Mouse (Mus musculus) stomach, embryonic 14.5 days (tissue): ENCODE results near the gene Serpina3k. TPM values are rescaled to one million over a fixed set of nuclear protein-coding genes. Genes with fewer than 3 reads are reported as not detected.
"Not testable (repeated sequence)": the region's sequence is repeated elsewhere in the genome, so short reads cannot be mapped to it uniquely, and the experiment has no call there.

Experiments
- ATAC-seq: fragments of 200-750 bp; cut with Nextera tagmentation; 2 replicates; pipeline ENCODE4 v1.8.0; 2017; ENCODE audit warnings: low read depth, moderate TSS enrichment; ENCODE audit not compliant: insufficient number of reproducible peaks, insufficient read depth, low FRiP score
- H3K27ac ChIP-seq: fragments of 300-500 bp; sonication (generic); 2 replicates; pipeline ENCODE4 v1.5.1; 2014; ENCODE audit warnings: mild to moderate bottlenecking, low read length, moderate library complexity, mixed read lengths
- H3K27me3 ChIP-seq: fragments of 300-500 bp; sonication (generic); 2 replicates; pipeline ENCODE4 v1.6.1; 2014; ENCODE audit warnings: low read length, control low read depth, mixed read lengths; ENCODE audit not compliant: control insufficient read depth, insufficient read depth
- H3K36me3 ChIP-seq: fragments of 300-500 bp; sonication (generic); 2 replicates; pipeline ENCODE4 v1.6.1; 2014; ENCODE audit warnings: mild to moderate bottlenecking, control low read depth, low read length, moderate library complexity, mixed read lengths; ENCODE audit not compliant: control insufficient read depth, insufficient read depth
- H3K4me1 ChIP-seq: fragments of 300-500 bp; sonication (generic); 2 replicates; pipeline ENCODE4 v1.6.1; 2014; ENCODE audit warnings: low read length, control low read depth, mixed read lengths; ENCODE audit not compliant: control insufficient read depth, insufficient read depth
- H3K4me2 ChIP-seq: fragments of 300-500 bp; sonication (generic); replicated peaks from 2 replicates; pipeline ENCODE4 v1.6.1; 2014; ENCODE audit warnings: low read depth, low read length, control low read depth
- H3K4me3 ChIP-seq: fragments of 300-500 bp; sonication (generic); 2 replicates; pipeline ENCODE4 v1.5.1; 2014; ENCODE audit warnings: low read depth, low read length, control low read depth
- H3K9ac ChIP-seq: fragments of 300-500 bp; sonication (generic); replicated peaks from 2 replicates; pipeline ENCODE4 v1.6.1; 2014; ENCODE audit warnings: low read depth, mild to moderate bottlenecking, control low read depth, low read length, moderate library complexity, mixed read lengths
- H3K9me3 ChIP-seq: fragments of 300-500 bp; sonication (generic); 2 replicates; pipeline ENCODE4 v1.6.1; 2016; ENCODE audit warnings: low read depth, low read length, control low read depth; ENCODE audit not compliant: control insufficient read depth
- WGBS: fragments of 180-500 bp; shearing (Covaris S2); extraction: QIAGEN DNeasy Blood & Tissue Kit; methylation state at CpG from one replicate; pipeline ENCODE4 v1.1.7; 2014; 5-methylcytosine and 5-hydroxymethylcytosine counted together
- polyA plus RNA-seq: library from polyadenylated mRNA; unstranded; fragments of >200 nt; fragmentation: Nextera tagmentation; extraction: Ambion mirVana; gene quantifications from 2 replicates; pipeline ENCODE4 v1.2.1, GENCODE M21; 2014

Serpina3k gene
- polyA plus RNA-seq, 1 experiment from 2014 or later = not detected

DNA sequence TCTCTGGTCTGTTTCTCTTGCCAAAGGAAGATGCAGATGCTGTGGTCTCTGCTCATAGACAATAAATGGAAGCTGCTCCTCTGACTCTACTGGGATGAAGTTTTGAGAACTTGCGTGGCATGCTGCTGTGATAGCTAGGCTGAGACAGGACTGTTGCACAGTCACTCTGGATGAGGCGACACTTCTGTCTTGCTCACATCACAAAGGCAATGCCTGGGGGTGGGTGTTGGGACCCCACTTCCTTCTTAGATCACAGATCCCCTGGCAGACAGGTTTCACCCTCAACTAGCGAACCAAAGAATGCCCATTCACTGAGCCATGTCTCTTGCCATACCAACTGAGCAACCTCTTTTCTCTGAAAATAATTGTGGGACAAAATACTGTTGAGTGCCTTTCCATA lies 419 bp downstream of the Serpina3k start:
- H3K9ac ChIP-seq = no peak overlapping the region
- no peak overlapping the region for H3K4me3 ChIP-seq
- H3K4me2 ChIP-seq = no peak overlapping the region
- WGBS = 83% methylated on average over 3 of the region's 3 CpGs
- H3K4me1 ChIP-seq = no peaks in the 10 kb centered on the region
- no peaks in the 10 kb centered on the region for H3K36me3 ChIP-seq
- H3K9me3 ChIP-seq = no peaks in the 10 kb centered on the region
- no peak overlapping the region for H3K27ac ChIP-seq
- no peak for ATAC-seq
- no peaks in the 10 kb centered on the region for H3K27me3 ChIP-seq

DNA sequence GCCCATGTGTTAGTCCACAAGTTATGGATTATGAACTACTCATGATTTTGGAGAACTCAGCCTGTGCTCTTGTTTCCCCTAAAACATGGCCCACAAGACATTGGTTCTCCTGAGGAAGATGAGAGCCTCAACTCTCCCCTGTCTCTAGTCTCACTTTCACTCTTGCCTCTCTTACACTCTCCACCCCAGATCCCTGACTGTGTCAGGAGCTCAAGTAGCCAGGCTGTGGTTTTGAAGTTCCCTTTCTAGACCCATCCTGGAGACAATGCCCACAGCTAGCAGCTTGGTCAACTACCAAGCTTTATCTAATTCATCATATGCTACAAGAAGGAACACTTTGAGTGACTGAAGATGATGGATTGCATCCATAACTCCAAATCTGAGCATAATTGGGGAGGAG lies 4.2 kb downstream of the Serpina3k start:
- H3K9me3 ChIP-seq, H3K4me1 ChIP-seq, H3K36me3 ChIP-seq, ATAC-seq, H3K4me2 ChIP-seq, H3K9ac ChIP-seq, H3K27me3 ChIP-seq, H3K27ac ChIP-seq, H3K4me3 ChIP-seq: not testable (repeated sequence)

DNA sequence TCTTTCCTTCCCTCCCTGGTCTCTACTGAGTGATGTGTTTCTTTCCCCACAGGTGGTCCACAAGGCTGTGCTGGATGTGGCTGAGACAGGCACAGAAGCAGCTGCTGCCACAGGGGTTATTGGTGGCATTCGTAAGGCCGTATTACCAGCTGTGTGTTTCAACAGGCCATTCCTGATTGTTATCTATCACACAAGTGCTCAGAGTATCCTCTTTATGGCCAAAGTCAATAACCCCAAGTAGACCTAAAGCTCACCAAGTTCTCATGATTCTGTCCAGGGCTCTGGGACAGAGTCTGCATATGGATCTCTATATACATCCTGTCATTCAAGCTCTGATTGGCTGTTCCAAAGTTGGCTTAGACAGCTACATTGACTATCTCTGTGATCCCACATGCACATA lies 6.9 kb downstream of the Serpina3k start:
- Histone ChIP-seq H3K27ac (no peak overlapping the region), H3K4me1 (no peaks in the 10 kb centered on the region), H3K9me3 (no peaks in the 10 kb centered on the region), H3K9ac (no peak overlapping the region), H3K36me3 (no peaks in the 10 kb centered on the region), H3K27me3 (no peaks in the 10 kb centered on the region), H3K4me2 (no peak overlapping the region), H3K4me3 (no peak overlapping the region)
- WGBS = 79% methylated on average over 2 of the region's 2 CpGs
- ATAC-seq = no peak

DNA sequence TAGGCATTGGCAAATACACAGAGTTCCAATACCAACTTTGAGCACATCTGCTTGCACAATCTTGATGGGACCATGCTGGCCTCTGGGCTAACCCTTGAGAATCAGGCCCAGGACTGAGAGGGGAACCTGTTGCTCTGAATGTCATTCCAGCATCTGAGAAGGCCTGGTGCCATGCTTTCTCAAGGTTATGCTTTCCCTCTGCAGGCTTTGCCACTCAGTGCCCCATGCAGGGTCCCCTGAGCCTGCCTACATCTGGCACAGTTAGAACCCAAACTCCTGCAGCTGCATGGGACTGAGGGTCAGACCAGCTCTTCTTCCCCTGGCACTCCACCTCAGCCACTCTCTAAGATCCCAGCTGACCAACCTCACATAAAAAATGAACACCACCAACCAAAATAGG lies 7.4 kb downstream of the Serpina3k start:
- H3K4me3 ChIP-seq = no peak overlapping the region
- no peak for ATAC-seq
- no peaks in the 10 kb centered on the region for H3K27me3 ChIP-seq
- no peak overlapping the region for H3K27ac ChIP-seq
- H3K9ac ChIP-seq = no peak overlapping the region
- H3K4me1 ChIP-seq = no peaks in the 10 kb centered on the region
- H3K36me3 ChIP-seq = no peaks in the 10 kb centered on the region
- H3K9me3 ChIP-seq = no peaks in the 10 kb centered on the region
- H3K4me2 ChIP-seq = no peak overlapping the region

DNA sequence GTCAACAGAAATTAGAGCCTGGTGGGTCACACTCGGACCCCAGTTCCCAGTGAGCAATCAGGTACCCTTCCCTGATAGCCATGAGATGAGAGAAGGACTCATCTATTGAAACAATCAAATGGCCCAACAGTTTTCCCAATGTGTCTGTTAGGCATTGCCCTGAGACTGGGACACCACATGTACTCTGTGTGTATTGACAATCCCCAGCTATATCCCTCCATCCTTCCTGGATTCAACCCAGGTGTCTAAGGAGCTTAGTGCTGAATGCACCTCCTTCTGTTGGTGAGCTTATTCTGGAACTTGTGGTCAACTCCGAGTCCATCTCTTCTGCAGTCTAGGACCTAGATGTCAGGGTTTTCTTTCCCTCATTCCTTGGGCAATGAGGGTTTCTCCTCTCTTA lies 8.8 kb downstream of the Serpina3k start:
- 72% methylated on average over 2 of the region's 2 CpGs for WGBS
- Histone ChIP-seq H3K4me2 (no peak overlapping the region), H3K36me3 (no peaks in the 10 kb centered on the region), H3K27ac (no peak overlapping the region), H3K27me3 (no peaks in the 10 kb centered on the region), H3K9me3 (no peaks in the 10 kb centered on the region), H3K9ac (no peak overlapping the region), H3K4me1 (no peaks in the 10 kb centered on the region), H3K4me3 (no peak overlapping the region)
- ATAC-seq = no peak

DNA sequence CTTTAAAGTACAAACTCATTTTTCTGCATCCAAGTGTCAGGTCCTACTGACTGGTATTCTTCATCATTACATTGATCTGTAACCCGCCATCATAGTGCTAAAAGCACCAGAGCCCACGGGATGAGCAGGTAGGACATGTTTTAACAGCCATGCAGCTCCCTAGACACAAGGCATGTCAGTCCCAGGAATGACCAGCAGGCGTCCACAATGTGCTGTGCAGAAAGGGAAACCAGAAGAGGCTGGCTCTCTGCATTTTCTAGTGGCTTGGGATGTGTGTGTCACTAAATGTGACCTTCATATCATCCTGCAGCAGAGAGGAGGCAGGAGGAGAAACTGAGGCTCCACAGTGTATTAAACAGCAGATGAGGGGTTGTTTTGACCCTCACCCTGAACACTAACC lies 13.5 kb downstream of the Serpina3k start:
- H3K4me3 ChIP-seq, H3K9me3 ChIP-seq, H3K27ac ChIP-seq, H3K27me3 ChIP-seq, ATAC-seq, H3K36me3 ChIP-seq, H3K4me1 ChIP-seq, H3K9ac ChIP-seq, H3K4me2 ChIP-seq: not testable (repeated sequence)
- 27% methylated on average over 3 of the region's 3 CpGs for WGBS

DNA sequence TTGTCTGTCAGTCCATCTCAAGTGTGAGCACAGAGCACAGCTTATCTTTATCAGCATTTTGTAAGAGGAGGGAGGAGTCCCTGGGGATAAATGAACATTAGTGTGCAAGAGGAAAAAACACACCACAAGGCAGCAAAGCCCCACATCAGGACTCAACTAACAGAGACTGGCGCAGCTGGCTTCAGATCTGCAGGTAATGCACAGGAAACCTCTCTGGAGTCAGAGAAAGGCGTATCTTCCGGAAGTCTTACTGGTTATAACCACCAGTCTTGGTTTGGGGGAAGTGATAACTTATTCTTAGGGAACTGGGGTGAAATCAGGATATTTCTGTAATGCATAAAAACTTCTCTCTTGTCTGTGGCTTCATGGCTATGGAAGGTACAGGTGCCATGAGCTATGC lies 17.7 kb downstream of the Serpina3k start:
- no peak overlapping the region for H3K9ac ChIP-seq
- WGBS = 77% methylated on average over 3 of the region's 3 CpGs
- no peaks in the 10 kb centered on the region for H3K4me1 ChIP-seq
- H3K9me3 ChIP-seq = no peaks in the 10 kb centered on the region
- H3K4me2 ChIP-seq = no peak overlapping the region
- H3K27ac ChIP-seq = no peak overlapping the region
- H3K27me3 ChIP-seq = no peaks in the 10 kb centered on the region
- no peak for ATAC-seq
- H3K36me3 ChIP-seq = no peaks in the 10 kb centered on the region
- H3K4me3 ChIP-seq = no peak overlapping the region

DNA sequence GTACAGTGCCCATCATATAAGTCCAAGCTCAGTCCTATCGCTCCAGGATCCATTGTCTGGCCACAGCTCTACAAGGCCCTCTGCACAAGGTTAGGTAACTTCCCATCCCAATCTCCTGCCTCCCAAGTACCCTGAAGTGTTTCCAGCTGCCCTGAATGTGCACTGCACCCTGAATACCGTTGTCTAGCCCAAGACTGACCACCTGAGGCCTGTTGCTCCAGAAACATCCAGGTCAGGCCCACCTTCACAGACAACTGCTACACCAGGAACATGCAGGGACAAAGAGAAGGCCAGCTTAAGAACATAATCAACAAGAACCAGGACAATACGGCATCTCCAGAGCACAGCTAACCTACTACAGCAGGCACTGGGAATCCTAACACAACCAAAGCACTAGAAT lies 31.7 kb downstream of the Serpina3k start:
- H3K9me3 ChIP-seq = no peaks in the 10 kb centered on the region
- H3K27ac ChIP-seq = no peak overlapping the region
- WGBS = 83% methylated on average over 3 of the region's 3 CpGs
- no peak overlapping the region for H3K4me2 ChIP-seq
- no peaks in the 10 kb centered on the region for H3K4me1 ChIP-seq
- no peaks in the 10 kb centered on the region for H3K27me3 ChIP-seq
- H3K36me3 ChIP-seq = no peaks in the 10 kb centered on the region
- ATAC-seq = no peak
- no peak overlapping the region for H3K9ac ChIP-seq
- H3K4me3 ChIP-seq = no peak overlapping the region

DNA sequence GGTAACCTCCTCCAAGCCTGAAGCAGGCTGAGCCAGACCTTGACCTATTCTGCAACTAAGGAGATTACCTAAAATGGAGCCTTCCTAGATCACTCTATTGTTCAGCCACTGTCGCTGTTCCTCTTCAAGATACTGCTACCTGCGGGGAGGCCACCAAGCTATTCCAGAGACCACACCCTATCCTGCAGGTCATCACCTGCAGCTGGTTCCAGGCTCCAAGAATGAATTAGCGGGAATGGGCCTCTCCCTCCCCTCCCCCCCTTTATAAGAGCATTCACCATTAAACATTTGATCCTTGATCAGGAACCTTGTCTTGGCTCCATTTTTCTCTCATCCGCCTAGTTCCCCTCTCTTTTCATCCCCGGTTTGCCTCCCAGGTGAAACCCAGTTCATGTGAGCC lies 38.9 kb downstream of the Serpina3k start:
- not testable (repeated sequence) for H3K9me3 ChIP-seq, H3K36me3 ChIP-seq, H3K9ac ChIP-seq, H3K4me3 ChIP-seq, H3K4me2 ChIP-seq, H3K4me1 ChIP-seq, ATAC-seq, H3K27me3 ChIP-seq, H3K27ac ChIP-seq
- WGBS = 66% methylated on average over 5 of the region's 5 CpGs
